Mouse (Mus musculus) limb, embryonic 12.5 days (tissue): Measurements from ENCODE around the gene Klhl2. TPM values are rescaled to one million over a fixed set of nuclear protein-coding genes. Genes with fewer than 3 reads are reported as not detected.

ENCODE experiments used
- ATAC-seq: fragments of 200-750 bp; cut with Nextera tagmentation; 2 replicates; pipeline ENCODE4 v1.8.0; 2017; ENCODE audit warnings: low read depth, moderate TSS enrichment; ENCODE audit not compliant: insufficient number of reproducible peaks, insufficient read depth, low FRiP score, low TSS enrichment
- H3K27ac ChIP-seq: fragments of 300-500 bp; sonication (generic); 2 replicates; pipeline ENCODE4 v1.5.1; 2016; ENCODE audit warnings: mild to moderate bottlenecking, moderate library complexity
- H3K27me3 ChIP-seq: fragments of 300-500 bp; sonication (generic); 2 replicates; pipeline ENCODE4 v1.6.1; 2016; ENCODE audit warnings: mild to moderate bottlenecking, moderate library complexity
- H3K36me3 ChIP-seq: fragments of 300-500 bp; sonication (generic); 2 replicates; pipeline ENCODE4 v1.6.1; 2016; ENCODE audit warnings: mild to moderate bottlenecking, moderate library complexity
- H3K4me1 ChIP-seq: fragments of 300-500 bp; sonication (generic); replicated peaks from 2 replicates; pipeline ENCODE4 v1.6.1; 2016
- H3K4me2 ChIP-seq: fragments of 300-500 bp; sonication (generic); 2 replicates; pipeline ENCODE4 v1.6.1; 2016; ENCODE audit warnings: mild to moderate bottlenecking, moderate library complexity
- H3K4me3 ChIP-seq: fragments of 300-500 bp; sonication (generic); replicated peaks from 2 replicates; pipeline ENCODE4 v1.5.1; 2016; ENCODE audit warnings: mild to moderate bottlenecking
- H3K9ac ChIP-seq: fragments of 300-500 bp; sonication (generic); replicated peaks from 2 replicates; pipeline ENCODE4 v1.6.1; 2016; ENCODE audit warnings: mild to moderate bottlenecking, moderate library complexity
- H3K9me3 ChIP-seq: fragments of 300-500 bp; sonication (generic); 2 replicates; pipeline ENCODE4 v1.6.1; 2016; ENCODE audit warnings: mild to moderate bottlenecking, moderate library complexity
- WGBS: fragments of 180-500 bp; shearing (Covaris S2); methylation state at CpG from one replicate; pipeline ENCODE4 v1.1.7; 2016; 5-methylcytosine and 5-hydroxymethylcytosine counted together
- polyA plus RNA-seq: library from polyadenylated mRNA; unstranded; fragments of >200 nt; fragmentation: Nextera tagmentation; extraction: Ambion mirVana; gene quantifications from 2 replicates; pipeline ENCODE4 v1.2.1, GENCODE M21; 2016

Klhl2 gene
- polyA plus RNA-seq, 1 experiment from 2014 or later, result 13.3 TPM

GRCm38 (mm10) chr8:64690845-64691244 is 159.0 kb downstream of the Klhl2 start:
- Histone ChIP-seq H3K4me2 (peak overlapping the region; percentile 68), H3K9me3 (no peaks in the 10 kb centered on the region), H3K9ac (no peak overlapping the region), H3K27me3 (0 out of 2 replicates have a peak, but pooled peaks cover 4% of the 10 kb centered on the region), H3K36me3 (no peaks in the 10 kb centered on the region), H3K4me1 (peaks cover 4% of the 10 kb centered on the region; the same call in 1 of the 2 replicates), H3K27ac (no peak overlapping the region), H3K4me3 (0 out of 2 replicates have a peak overlapping the region, but pooled peaks have one; percentile 70)
- ATAC-seq, result no peak
- WGBS, result 86% methylated on average over 6 of the region's 6 CpGs

- no peaks in the 10 kb centered on the region for H3K9me3 ChIP-seq
- H3K4me1 ChIP-seq, result peaks cover 4% of the 10 kb centered on the region; the same call in 1 of the 2 replicates
- 0 out of 2 replicates have a peak overlapping the region, but pooled peaks have one; percentile 4 for H3K4me2 ChIP-seq
- no peak overlapping the region for H3K9ac ChIP-seq
- no peaks in the 10 kb centered on the region for H3K36me3 ChIP-seq
- H3K27ac ChIP-seq, result no peak overlapping the region
- H3K27me3 ChIP-seq, result 0 out of 2 replicates have a peak, but pooled peaks cover 4% of the 10 kb centered on the region
- H3K4me3 ChIP-seq, result no peak overlapping the region
- ATAC-seq, result no peak
- 80% methylated on average over 6 of the region's 6 CpGs for WGBS
Observed at GRCm38 (mm10) chr8:64690306-64690705, 159.5 kb downstream of the Klhl2 start.

Other genes with a start within 250 kb of the Klhl2 start
- 187 and 188 TPM in 2 replicates for gene Cpe, start 157.0 kb downstream of the Klhl2 start, polyA plus RNA-seq
- 107 and 112 TPM in 2 replicates for gene Msmo1, start 116.2 kb downstream of the Klhl2 start, polyA plus RNA-seq
- gene Tmem192, start 97.2 kb upstream of the Klhl2 start, polyA plus RNA-seq, result 18.7 and 20.2 TPM in 2 replicates
- 0.13 TPM in 1 of 2 replicates, not detected in the other for gene Trim75, start 137.8 kb upstream of the Klhl2 start, polyA plus RNA-seq
- gene Trim61, start 168.5 kb upstream of the Klhl2 start, polyA plus RNA-seq, result 0.20 TPM in 1 of 2 replicates, not detected in the other
- 0.15 TPM in 1 of 2 replicates, not detected in the other for gene Trim60, start 168.6 kb upstream of the Klhl2 start, polyA plus RNA-seq
- gene Apela, start 187.3 kb upstream of the Klhl2 start, polyA plus RNA-seq, result 10.6 and 11.2 TPM in 2 replicates
- not detected in 2 replicates for gene Gm10663, start 225.0 kb upstream of the Klhl2 start, polyA plus RNA-seq